Mouse (Mus musculus) G1E (cell line): Measurements from ENCODE around the gene Helz.

ENCODE experiments used
- CTCF ChIP-seq: IDR thresholded peaks from 2 replicates; pipeline ENCODE4 v1.5.1; 2012; ENCODE audit warnings: low read depth, low read length, inconsistent platforms, mixed read lengths
- GATA1 ChIP-seq: IDR thresholded peaks from 2 replicates; pipeline ENCODE4 v1.6.1; 2012; ENCODE audit warnings: borderline replicate concordance, low read length, inconsistent platforms, mixed read lengths
- GATA2 ChIP-seq: IDR thresholded peaks from 2 replicates; pipeline ENCODE4 v1.6.1; 2012; ENCODE audit warnings: low read depth, low read length, inconsistent platforms, borderline replicate concordance
- POLR2AphosphoS5 ChIP-seq: IDR thresholded peaks from 2 replicates; pipeline ENCODE4 v1.6.1; 2012; ENCODE audit warnings: low read depth, low read length, inconsistent platforms; ENCODE audit not compliant: insufficient replicate concordance
- TAL1 ChIP-seq: conservative IDR thresholded peaks from 2 replicates; pipeline ENCODE4 v1.6.1; 2012; ENCODE audit warnings: low read depth, low read length, inconsistent platforms, mixed read lengths

DNA sequence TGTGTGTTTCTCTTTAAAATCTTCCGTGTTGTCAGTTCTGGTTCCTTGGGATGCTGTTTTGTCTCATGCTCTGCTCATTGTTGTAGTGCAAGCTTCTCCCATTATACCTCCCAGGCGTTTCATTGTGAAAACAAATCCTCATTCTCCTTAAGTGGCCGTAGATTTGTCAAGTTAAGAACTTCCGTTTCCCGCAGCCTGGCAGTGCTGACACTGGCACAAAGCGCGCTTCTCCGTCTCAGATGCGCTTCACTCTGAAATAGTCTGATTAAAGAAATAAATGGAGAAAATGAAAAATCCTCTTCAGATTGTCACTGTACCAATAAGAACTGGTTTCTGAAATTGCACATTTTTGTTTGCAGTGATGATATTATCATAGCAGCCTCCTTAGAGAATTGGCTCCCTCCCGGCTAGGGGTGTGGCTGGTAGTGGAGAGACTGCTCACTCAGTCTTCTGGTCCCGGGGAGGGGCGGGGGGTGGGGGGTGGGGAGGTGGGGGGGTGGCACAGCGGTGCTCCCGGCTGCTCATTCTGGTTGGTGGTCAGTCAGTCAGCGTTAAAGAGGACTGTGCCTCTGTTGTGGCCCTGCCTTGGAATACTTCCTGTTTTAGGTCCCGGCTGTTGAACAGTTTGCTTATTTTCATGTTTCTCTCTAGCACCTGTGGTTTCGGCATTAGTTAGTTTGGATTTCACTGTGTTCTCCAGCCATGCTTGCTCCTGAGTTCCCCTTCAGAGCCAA lies 128.6 kb downstream of the Helz start:
- TF ChIP-seq POLR2AphosphoS5 (no peak), CTCF (no peak), TAL1 (no peak), GATA1 (no peak), GATA2 (no peak)
